Mouse (Mus musculus) erythroblast, embryonic 14.5 days (primary cell): ENCODE results near the gene Nrbp1.

Source experiments
- GATA1 ChIP-seq: IDR thresholded peaks from 2 replicates; pipeline ENCODE4 v1.6.1; 2012; ENCODE audit warnings: low read length, inconsistent platforms, mixed read lengths
- TAL1 ChIP-seq: IDR thresholded peaks from 3 replicates; pipeline ENCODE4 v1.6.1; 2012; ENCODE audit warnings: low read length, inconsistent platforms, mixed read lengths

GRCm38 (mm10) chr5:31202933-31203332, 37.7 kb upstream of the Nrbp1 start:
- TF ChIP-seq GATA1 (no peak), TAL1 (no peak)
